Mouse (Mus musculus) brain, embryonic 14.5 days (tissue): ENCODE results near the gene Irf9.

Experiments
- CTCF ChIP-seq: fragments of 200-500 bp; IDR thresholded peaks from 2 replicates; pipeline ENCODE4 v1.5.1; 2012; ENCODE audit warnings: inconsistent platforms, mild to moderate bottlenecking, moderate library complexity, borderline replicate concordance; ENCODE audit not compliant: insufficient read depth, insufficient read length; ENCODE audit errors: extremely low read depth
- POLR2A ChIP-seq: fragments of 200-500 bp; IDR thresholded peaks from 2 replicates; pipeline ENCODE4 v1.6.1; 2012; ENCODE audit warnings: mild to moderate bottlenecking, inconsistent platforms, borderline replicate concordance; ENCODE audit not compliant: poor library complexity, insufficient read depth, insufficient read length, severe bottlenecking; ENCODE audit errors: extremely low read depth

GRCm38 (mm10) chr14:55555788-55556187 lies 47.6 kb upstream of the Irf9 start:
- TF ChIP-seq CTCF (no peak), POLR2A (no peak)
